Mouse (Mus musculus) testis, adult 2 months (tissue): ENCODE data around the gene Slc25a1.

Experiments used
- CTCF ChIP-seq: fragments of 200-500 bp; IDR thresholded peaks from 2 replicates; pipeline ENCODE4 v1.5.1; 2012; ENCODE audit warnings: low read depth, mild to moderate bottlenecking, inconsistent platforms, low read length, moderate library complexity; ENCODE audit not compliant: control insufficient read depth, insufficient read depth, insufficient replicate concordance
- POLR2A ChIP-seq: fragments of 200-500 bp; IDR thresholded peaks from 2 replicates; pipeline ENCODE4 v1.6.1; 2012; ENCODE audit warnings: low read depth, mild to moderate bottlenecking, inconsistent platforms, low read length, moderate library complexity; ENCODE audit not compliant: control insufficient read depth

- TF ChIP-seq CTCF (no peak), POLR2A (no peak)
Measured at GRCm38 (mm10) chr16:17922163-17922538, 5.9 kb downstream of the Slc25a1 start.
